Mouse (Mus musculus) small intestine, adult 10 weeks (tissue): ENCODE measurements around the gene Calcoco1. TPM values are rescaled to one million over a fixed set of nuclear protein-coding genes. Genes with fewer than 3 reads are reported as not detected.

Experiments used
- polyA plus RNA-seq: library from polyadenylated mRNA; stranded (reverse); fragments of 350-450 nt; fragmentation: Illumina TruSeq; extraction: RNeasy Lipid Tissue Mini Kit (QIAGEN cat#74804); gene quantifications from one replicate; pipeline ENCODE4 v1.2.3, GENCODE M21; 2014; ENCODE audit warnings: low replicate concordance

Calcoco1 gene
- polyA plus RNA-seq: 28.1 TPM

DNA sequence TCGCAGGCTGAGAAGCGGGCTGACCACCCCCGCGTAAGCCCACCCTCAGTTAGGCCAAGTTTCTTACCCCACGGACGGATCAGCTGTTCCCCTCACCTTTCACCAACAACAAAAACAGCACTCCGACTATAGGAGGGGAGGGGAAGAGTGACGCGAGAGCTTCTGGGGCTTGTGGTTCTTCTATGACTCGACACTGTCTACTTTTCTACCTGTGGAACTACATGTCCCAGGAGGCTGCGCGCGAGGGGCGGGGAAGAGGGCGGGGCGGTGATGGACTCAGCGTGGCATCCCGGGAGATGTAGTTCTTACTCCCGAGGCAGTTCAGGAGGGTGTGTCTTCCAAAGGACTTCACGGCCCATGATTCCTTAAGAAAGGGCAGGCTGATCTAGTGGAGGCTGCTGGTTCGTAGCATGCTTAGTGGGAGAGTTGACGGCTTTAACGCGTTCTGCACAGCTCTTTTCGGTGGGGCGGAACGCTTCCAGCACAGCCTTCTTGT, at the start of gene Calcoco1:
TSS of gene Calcoco1 (minus strand) at position 199 of the 496 bp plus-strand sequence.

DNA sequence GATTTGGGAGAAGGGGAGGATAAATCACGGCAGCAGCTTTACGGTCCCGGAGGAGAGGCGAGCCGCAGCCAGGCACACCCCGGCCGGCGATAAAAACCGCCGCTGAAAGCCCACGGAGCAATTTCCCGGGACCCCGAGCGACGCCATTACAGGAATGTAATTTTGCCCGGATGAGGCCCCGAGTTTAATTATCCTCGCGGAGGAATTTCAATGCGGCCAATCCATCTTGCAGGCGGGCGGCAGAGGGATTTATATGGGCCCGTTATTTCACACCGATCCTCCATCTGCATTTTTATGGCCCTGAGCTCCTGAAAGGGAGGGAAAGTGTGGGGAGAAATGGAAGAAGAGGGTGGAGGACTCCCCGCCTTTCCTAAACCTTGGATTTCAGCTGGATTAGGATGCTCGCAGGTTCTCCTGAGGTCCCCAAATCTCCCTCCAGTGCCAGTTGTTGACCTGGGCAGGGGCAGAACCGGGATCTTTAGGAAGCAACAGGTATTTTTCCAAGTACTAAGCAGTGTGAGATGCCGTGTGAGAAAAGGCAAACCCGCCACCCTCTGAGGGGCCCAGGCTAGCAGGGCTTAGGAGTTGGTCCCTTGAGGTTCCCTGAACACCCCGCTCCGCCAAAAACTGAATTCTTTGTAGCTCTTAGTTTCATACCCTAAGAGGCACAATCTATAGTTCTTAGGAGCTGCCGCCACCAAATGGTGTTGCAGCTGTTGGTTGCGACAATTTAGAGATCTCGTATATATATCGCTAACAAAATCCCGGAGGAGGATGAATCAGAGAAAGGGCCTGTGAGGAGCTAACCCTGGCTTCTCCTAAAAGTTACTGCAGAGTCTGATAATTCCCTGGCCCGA, 49.5 kb downstream of the Calcoco1 start, which contains the start of gene Atp5g2:
TSS of gene Atp5g2 (minus strand) at position 138 of the 857 bp plus-strand sequence.

Other genes with a start within 250 kb of the Calcoco1 start
- gene Gm10337, start 218.5 kb downstream of the Calcoco1 start, polyA plus RNA-seq: not detected
- gene Map3k12, start 205.1 kb downstream of the Calcoco1 start, polyA plus RNA-seq: 0.93 TPM
- gene Tarbp2, start 204.0 kb downstream of the Calcoco1 start, polyA plus RNA-seq: 1.7 TPM
- not detected for gene Npff, start 197.2 kb downstream of the Calcoco1 start, polyA plus RNA-seq
- not detected for gene Gm28047, start 97.1 kb downstream of the Calcoco1 start, polyA plus RNA-seq
- gene Atf7, start 96.7 kb downstream of the Calcoco1 start, polyA plus RNA-seq: 22.5 TPM
- gene Atp5g2, start 49.8 kb downstream of the Calcoco1 start, polyA plus RNA-seq: 21.1 TPM
- not detected for gene Hoxc13, start 198.9 kb upstream of the Calcoco1 start, polyA plus RNA-seq
- gene Hoxc12, start 214.6 kb upstream of the Calcoco1 start, polyA plus RNA-seq: not detected
- gene Hoxc11, start 232.2 kb upstream of the Calcoco1 start, polyA plus RNA-seq: not detected
- gene Hoxc10, start 244.6 kb upstream of the Calcoco1 start, polyA plus RNA-seq: not detected
- 0.89 TPM for gene Hoxc5, start 245.3 kb upstream of the Calcoco1 start, polyA plus RNA-seq